Mouse (Mus musculus) forebrain, embryonic 12.5 days (tissue): ENCODE results near the gene Git2. TPM values are rescaled to one million over a fixed set of nuclear protein-coding genes. Genes with fewer than 3 reads are reported as not detected.

Source experiments
- ATAC-seq: fragments of 200-750 bp; cut with Nextera tagmentation; 2 replicates; pipeline ENCODE4 v1.8.0; 2017; ENCODE audit warnings: moderate TSS enrichment; ENCODE audit not compliant: low FRiP score
- H3K27ac ChIP-seq: fragments of 300-500 bp; sonication (generic); 2 replicates; pipeline ENCODE4 v1.5.1; 2016; ENCODE audit warnings: mild to moderate bottlenecking
- H3K27me3 ChIP-seq: fragments of 300-500 bp; sonication (generic); 2 replicates; pipeline ENCODE4 v1.6.1; 2016; ENCODE audit warnings: mild to moderate bottlenecking
- H3K36me3 ChIP-seq: fragments of 300-500 bp; sonication (generic); replicated peaks from 2 replicates; pipeline ENCODE4 v1.6.1; 2016; ENCODE audit warnings: mild to moderate bottlenecking
- H3K4me1 ChIP-seq: fragments of 300-500 bp; sonication (generic); 2 replicates; pipeline ENCODE4 v1.6.1; 2016
- H3K4me2 ChIP-seq: fragments of 300-500 bp; sonication (generic); 2 replicates; pipeline ENCODE4 v1.6.1; 2016; ENCODE audit warnings: mild to moderate bottlenecking, moderate library complexity
- H3K4me3 ChIP-seq: fragments of 300-500 bp; sonication (generic); replicated peaks from 2 replicates; pipeline ENCODE4 v1.5.1; 2016; ENCODE audit warnings: mild to moderate bottlenecking
- H3K9ac ChIP-seq: fragments of 300-500 bp; sonication (generic); 2 replicates; pipeline ENCODE4 v1.6.1; 2016; ENCODE audit warnings: mild to moderate bottlenecking
- H3K9me3 ChIP-seq: fragments of 300-500 bp; sonication (generic); 2 replicates; pipeline ENCODE4 v1.6.1; 2016
- WGBS: fragments of 180-500 bp; shearing (Covaris S2); methylation state at CpG from one replicate; pipeline ENCODE4 v1.1.7; 2016; 5-methylcytosine and 5-hydroxymethylcytosine counted together
- polyA plus RNA-seq: library from polyadenylated mRNA; unstranded; fragments of >200 nt; fragmentation: Nextera tagmentation; extraction: Ambion mirVana; gene quantifications from 2 replicates; pipeline ENCODE4 v1.2.1, GENCODE M21; 2016

The Git2 gene
- polyA plus RNA-seq, 1 experiment from 2014 or later = 43.0 TPM

DNA sequence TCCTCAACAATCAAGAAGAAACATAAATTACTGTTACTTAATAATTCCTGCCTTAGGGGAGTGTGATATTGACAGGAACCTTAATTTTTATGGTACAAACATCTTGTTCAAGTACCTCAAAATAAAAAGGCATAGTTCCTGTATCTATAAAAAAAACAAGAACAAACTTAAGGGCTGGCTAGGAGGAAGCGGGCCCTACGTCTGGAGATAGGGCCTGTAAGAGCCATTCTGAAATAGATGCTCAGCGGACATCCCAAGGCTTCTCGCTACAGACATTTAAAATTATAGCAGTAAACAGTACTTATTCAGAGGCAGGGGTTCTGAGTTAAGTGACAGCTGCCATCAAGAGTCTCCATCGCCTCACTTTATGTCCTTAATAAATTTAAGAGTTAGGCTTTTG lies 27.8 kb downstream of the Git2 start:
- Histone ChIP-seq H3K9me3 (no peaks in the 10 kb centered on the region), H3K36me3 (peaks cover 79% of the 10 kb centered on the region), H3K4me3 (no peak overlapping the region), H3K9ac (no peak overlapping the region), H3K27ac (no peak overlapping the region), H3K4me2 (no peak overlapping the region), H3K4me1 (no peaks in the 10 kb centered on the region), H3K27me3 (no peaks in the 10 kb centered on the region)
- no peak for ATAC-seq
- 96% methylated on average over 5 of the region's 5 CpGs for WGBS

DNA sequence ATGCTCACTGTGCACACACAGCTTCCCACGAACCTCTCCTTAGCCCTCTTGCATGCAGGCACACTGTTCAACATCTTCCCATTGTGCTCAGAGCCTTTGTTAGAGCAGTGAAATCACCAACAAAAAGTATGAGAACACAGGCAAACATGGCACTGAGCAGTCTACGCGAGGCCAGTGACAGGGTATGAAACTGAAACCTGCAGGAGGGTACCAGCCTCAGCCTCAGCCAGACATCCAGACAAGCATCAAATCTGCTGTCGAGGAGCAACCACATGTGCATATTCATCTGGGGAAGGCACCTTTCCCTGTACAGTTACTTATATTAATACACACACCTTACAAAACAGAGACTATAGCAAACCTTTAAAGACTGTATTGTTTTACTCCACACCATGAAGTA lies 28.4 kb downstream of the Git2 start:
- 87% methylated on average over 4 of the region's 4 CpGs for WGBS
- Histone ChIP-seq H3K4me1 (no peaks in the 10 kb centered on the region), H3K9me3 (no peaks in the 10 kb centered on the region), H3K9ac (no peak overlapping the region), H3K36me3 (peaks cover 79% of the 10 kb centered on the region), H3K27me3 (no peaks in the 10 kb centered on the region), H3K4me3 (no peak overlapping the region), H3K4me2 (no peak overlapping the region), H3K27ac (no peak overlapping the region)
- no peak for ATAC-seq

DNA sequence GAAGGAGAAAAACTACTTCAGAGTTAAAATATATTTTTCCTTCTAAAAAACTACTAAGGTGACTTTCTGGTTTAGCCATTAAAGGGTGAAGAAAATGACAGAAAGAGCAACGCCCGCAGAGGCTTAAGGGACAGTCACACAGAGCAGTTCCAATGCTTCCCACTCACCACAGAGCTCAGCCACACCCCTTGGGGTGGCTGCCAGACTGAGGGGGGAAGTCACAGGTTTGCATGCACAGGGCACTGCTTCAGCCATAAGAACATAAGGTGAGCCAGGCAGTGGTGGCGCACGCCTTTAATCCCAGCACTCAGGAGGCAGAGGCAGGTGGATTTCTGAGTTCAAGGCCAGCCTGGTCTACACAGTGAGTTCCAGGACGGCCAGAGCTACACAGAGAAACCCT lies 29.7 kb downstream of the Git2 start:
- no peaks in the 10 kb centered on the region for H3K9me3 ChIP-seq
- H3K27me3 ChIP-seq = no peaks in the 10 kb centered on the region
- peaks cover 73% of the 10 kb centered on the region for H3K36me3 ChIP-seq
- H3K4me1 ChIP-seq = no peaks in the 10 kb centered on the region
- no peak overlapping the region for H3K4me2 ChIP-seq
- WGBS = 94% methylated on average over 5 of the region's 5 CpGs
- no peak overlapping the region for H3K4me3 ChIP-seq
- no peak for ATAC-seq
- no peak overlapping the region for H3K9ac ChIP-seq
- H3K27ac ChIP-seq = no peak overlapping the region

DNA sequence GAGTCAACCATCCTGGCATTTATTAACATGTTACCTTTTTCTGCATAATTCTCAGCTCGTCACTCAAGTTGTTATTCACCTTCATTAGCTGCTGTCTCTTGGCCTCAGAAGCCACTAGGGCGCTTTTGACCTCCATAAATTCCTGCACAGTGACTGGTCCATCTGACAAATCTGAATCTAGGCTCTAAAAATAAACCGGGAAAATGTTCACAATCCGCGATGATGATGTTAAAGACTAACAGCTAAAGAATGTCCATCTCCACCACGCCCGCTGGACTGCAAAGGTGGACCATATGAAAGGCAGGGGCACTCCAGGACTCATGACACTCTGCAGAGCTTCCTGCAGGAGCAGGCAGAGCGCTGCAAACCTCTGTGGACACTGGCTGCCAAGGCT lies 31.6 kb downstream of the Git2 start:
- no peak overlapping the region for H3K27ac ChIP-seq
- no peaks in the 10 kb centered on the region for H3K27me3 ChIP-seq
- WGBS = 96% methylated on average over 8 of the region's 8 CpGs
- H3K4me1 ChIP-seq = no peaks in the 10 kb centered on the region
- no peak for ATAC-seq
- no peak overlapping the region for H3K4me3 ChIP-seq
- no peaks in the 10 kb centered on the region for H3K9me3 ChIP-seq
- no peak overlapping the region for H3K4me2 ChIP-seq
- no peak overlapping the region for H3K9ac ChIP-seq
- H3K36me3 ChIP-seq = peaks cover 71% of the 10 kb centered on the region

DNA sequence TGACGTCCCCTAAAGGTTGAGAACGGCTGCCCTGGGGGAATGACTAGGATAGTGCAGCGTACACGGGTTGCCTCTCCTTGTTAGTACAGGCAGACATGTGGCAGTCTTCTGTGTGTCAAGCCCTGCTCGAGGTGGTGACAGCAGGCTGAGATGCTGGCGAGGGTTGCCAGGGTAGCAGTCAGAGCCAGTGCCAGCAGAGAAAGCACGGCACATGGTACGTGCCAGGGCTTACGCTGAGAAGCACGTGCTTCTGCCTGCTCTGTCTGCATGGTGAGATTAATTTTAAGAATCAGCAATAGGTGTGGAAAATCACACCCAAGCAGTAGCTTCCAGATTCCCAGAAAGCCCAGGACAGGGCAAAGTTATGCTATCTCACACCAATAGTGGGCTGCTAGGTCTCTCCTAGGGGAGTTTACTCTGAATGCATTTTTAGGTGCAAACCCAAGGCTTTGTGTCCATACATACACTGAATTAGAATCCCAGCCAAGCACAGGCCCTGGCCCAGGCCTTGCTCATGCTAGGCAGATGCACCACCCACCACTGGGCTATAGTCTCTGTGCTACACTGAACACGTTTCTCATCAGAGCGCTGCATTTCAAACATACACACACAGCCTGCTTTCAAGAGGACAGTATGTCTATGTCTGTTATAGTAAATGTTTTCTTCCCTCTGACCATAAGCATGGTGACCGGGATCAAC lies 32.2 kb downstream of the Git2 start:
- Histone ChIP-seq H3K36me3 (peaks cover 73% of the 10 kb centered on the region), H3K9me3 (no peaks in the 10 kb centered on the region), H3K27me3 (no peaks in the 10 kb centered on the region), H3K4me2 (no peak overlapping the region), H3K4me3 (no peak overlapping the region), H3K27ac (no peak overlapping the region), H3K9ac (no peak overlapping the region), H3K4me1 (no peaks in the 10 kb centered on the region)
- WGBS = 94% methylated on average over 13 of the region's 13 CpGs
- no peak for ATAC-seq

DNA sequence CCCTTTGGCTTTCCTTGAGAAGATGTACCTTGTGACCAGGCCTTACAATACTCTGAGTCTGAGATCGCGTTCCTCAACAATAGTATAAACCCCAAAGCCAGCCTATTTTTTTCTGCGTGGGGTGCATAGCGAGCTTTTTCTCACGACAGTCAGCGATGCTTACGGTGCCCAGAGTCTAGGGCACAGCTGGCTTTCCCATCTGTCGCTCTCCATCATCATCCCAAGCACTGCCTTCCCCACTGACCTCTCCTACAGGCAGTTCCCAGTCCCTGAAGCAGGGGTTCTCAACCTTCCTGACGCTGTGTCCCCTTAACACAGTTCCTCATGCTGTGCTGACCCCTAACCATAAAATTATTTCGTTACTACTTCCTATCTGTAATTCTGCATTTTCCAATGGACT lies 32.7 kb downstream of the Git2 start:
- 92% methylated on average over 10 of the region's 10 CpGs for WGBS
- H3K9me3 ChIP-seq = no peaks in the 10 kb centered on the region
- H3K27me3 ChIP-seq = no peaks in the 10 kb centered on the region
- H3K4me3 ChIP-seq = no peak overlapping the region
- no peaks in the 10 kb centered on the region for H3K4me1 ChIP-seq
- H3K9ac ChIP-seq = no peak overlapping the region
- no peak overlapping the region for H3K27ac ChIP-seq
- peaks cover 73% of the 10 kb centered on the region for H3K36me3 ChIP-seq
- H3K4me2 ChIP-seq = no peak overlapping the region
- no peak for ATAC-seq

DNA sequence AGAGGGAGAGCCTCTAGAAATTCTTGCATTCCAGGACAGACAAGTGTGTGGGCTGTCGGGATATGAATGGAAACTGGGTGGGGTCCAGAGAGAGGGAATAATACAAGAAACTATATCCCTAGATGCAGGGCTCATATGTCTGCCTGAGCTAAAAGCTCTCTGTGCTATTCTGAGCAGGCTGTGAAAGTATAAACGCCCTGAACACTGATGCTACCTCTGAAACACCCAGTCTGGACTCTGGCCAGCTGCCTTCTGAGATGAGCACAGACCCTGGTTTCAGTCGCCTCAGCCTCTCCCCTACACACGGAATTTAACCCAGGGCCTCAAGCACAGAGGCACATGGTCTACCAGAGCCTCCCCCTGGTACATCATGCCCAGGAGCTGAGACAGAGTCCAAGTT lies 34.7 kb downstream of the Git2 start:
- H3K27me3 ChIP-seq = no peaks in the 10 kb centered on the region
- ATAC-seq = no peak
- no peak overlapping the region for H3K27ac ChIP-seq
- H3K9ac ChIP-seq = no peak overlapping the region
- WGBS = 72% methylated on average over 4 of the region's 4 CpGs
- H3K4me1 ChIP-seq = no peaks in the 10 kb centered on the region
- peaks cover 85% of the 10 kb centered on the region for H3K36me3 ChIP-seq
- no peaks in the 10 kb centered on the region for H3K9me3 ChIP-seq
- no peak overlapping the region for H3K4me2 ChIP-seq
- no peak overlapping the region for H3K4me3 ChIP-seq

DNA sequence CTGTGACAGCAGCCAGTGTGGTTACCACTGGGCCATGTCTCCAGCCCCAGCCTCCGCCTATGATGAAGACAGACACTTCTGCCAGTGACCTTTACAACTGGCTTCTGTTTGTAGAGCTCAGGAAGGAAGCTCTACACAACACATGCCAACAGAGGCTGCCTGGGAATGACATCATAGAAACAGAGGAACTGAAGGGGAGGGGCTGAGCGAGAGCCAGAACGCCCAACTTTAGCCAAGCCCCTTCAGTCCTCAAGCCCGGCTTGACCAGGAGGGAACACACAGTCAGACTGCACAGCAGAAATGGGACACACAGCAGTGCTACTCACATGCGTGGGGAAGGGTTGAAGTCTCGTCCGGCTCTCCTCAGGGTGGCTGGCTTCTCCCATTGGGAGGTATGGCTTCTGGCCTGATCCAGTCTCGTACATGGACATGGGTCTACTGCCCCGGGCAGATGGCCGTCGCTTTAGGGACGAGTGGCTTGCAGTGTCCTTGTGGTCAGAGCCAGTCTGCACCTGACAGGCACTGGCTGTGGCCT lies 36.5 kb downstream of the Git2 start:
- no peaks in the 10 kb centered on the region for H3K4me1 ChIP-seq
- ATAC-seq = no peak
- no peak overlapping the region for H3K9ac ChIP-seq
- whole genome bisulfite sequencing = 94% methylated on average over 12 of the region's 12 CpGs
- H3K4me2 ChIP-seq = no peak overlapping the region
- no peaks in the 10 kb centered on the region for H3K9me3 ChIP-seq
- no peaks in the 10 kb centered on the region for H3K27me3 ChIP-seq
- no peak overlapping the region for H3K27ac ChIP-seq
- peaks cover 81% of the 10 kb centered on the region for H3K36me3 ChIP-seq
- no peak overlapping the region for H3K4me3 ChIP-seq

DNA sequence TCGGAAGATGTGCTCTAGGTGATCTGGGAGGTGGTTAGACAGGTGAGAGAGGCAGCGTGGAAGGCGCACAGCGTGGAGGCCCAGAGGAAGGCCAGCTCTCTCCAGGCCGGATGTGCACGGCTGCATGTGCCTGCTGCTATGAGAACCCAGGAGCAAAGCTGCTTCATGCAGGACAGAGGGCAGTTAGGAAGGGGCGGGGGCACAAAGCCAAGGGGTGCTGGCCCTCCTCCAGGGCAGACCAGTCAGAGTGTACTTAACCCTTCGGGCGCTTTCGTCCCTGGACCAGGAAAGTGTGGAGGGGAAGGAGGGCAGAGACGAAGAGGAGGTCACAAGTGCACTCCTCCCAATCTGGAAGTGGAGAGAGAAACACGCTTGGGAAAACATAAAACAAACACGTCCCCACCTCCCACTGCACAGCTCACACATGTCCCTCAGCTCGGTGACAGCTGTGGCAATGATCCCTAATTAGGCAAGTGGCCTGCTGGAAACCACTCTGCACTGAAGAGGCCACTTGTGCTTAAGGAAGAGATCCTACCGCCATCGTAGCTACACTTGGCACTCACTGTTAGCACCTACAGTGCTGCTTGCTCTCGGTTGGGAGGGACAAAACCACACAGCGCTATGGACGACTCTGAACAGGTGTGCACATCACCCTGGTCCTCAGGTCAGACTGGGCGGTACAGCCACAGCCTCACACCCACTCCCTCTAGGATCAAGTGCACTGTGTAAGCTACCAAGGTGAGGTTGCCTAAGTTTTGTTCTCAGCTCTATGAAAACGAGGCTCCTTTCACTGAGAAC lies 38.0 kb downstream of the Git2 start:
- Histone ChIP-seq H3K36me3 (peaks cover 81% of the 10 kb centered on the region), H3K4me2 (no peak overlapping the region), H3K9me3 (no peaks in the 10 kb centered on the region), H3K27ac (no peak overlapping the region), H3K4me1 (no peaks in the 10 kb centered on the region), H3K4me3 (no peak overlapping the region), H3K27me3 (no peaks in the 10 kb centered on the region), H3K9ac (no peak overlapping the region)
- no peak for ATAC-seq
- 88% methylated on average over 21 of the region's 21 CpGs for WGBS

DNA sequence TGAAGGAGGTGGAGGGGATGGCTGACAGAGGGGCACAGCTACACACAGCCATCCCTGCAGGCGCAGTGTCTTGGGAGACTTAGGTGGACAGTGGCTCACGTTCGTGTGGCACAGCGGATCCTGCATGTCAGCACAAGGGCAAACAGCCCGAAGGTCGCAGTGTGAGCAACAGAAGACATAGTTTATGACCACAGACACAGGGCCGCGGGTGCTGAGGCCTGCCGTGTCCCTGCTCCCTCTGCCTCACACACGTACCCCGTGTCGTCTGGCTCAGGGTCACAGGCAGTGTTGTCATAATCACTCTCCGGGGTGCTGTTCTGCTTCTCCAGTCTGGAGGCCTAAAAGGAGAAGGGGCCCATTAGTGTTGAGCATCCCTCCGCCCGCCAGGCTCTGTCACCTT lies 41.7 kb downstream of the Git2 start:
- WGBS = 93% methylated on average over 15 of the region's 15 CpGs
- no peak overlapping the region for H3K4me2 ChIP-seq
- H3K27ac ChIP-seq = no peak overlapping the region
- no peaks in the 10 kb centered on the region for H3K4me1 ChIP-seq
- H3K4me3 ChIP-seq = no peak overlapping the region
- H3K27me3 ChIP-seq = no peaks in the 10 kb centered on the region
- no peaks in the 10 kb centered on the region for H3K9me3 ChIP-seq
- H3K36me3 ChIP-seq = peaks cover 94% of the 10 kb centered on the region
- ATAC-seq = no peak
- H3K9ac ChIP-seq = no peak overlapping the region

DNA sequence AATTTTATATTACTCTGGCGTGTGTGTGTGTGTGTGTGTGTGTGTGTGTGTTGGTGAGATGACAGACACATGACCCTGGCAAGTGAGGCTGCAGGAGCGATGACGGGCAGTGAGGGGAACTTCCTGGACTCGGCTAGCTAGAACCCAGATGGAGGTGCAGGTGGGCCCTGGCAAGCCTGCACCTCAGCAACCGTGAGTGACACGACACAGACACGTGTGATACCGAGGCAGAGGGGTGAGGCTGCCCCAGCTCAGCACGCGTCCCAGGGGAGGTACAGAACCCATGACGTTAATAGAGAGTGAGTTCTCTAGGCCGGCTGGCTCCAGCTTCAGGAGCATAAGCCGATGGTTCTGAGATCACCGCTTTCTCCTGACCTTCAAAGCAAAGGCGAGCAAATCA lies 43.3 kb downstream of the Git2 start:
- WGBS = 94% methylated on average over 15 of the region's 15 CpGs

DNA sequence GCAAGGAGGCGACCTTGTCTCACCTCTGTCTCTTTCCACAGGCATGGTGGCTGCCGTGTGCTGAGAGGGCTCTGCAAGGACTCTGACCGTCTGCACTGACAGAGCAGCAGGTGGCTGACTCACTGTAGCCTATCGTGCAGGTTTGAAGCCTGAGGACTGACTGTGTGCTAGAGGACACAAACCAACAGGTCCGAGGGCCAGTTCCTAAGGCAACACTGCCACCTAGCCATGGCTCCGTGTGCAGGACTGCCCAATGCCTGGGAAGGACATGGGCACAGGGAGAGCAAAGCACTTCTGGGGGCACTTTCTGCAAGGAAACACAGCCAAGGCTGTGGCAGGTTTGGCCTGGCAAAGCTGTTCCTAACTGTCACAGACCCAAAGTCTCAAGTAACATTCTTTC lies 43.8 kb downstream of the Git2 start:
- Histone ChIP-seq H3K27ac (no peak overlapping the region), H3K9ac (no peak overlapping the region), H3K4me2 (no peak overlapping the region), H3K27me3 (no peaks in the 10 kb centered on the region), H3K36me3 (peaks cover 86% of the 10 kb centered on the region), H3K9me3 (no peaks in the 10 kb centered on the region), H3K4me3 (no peak overlapping the region), H3K4me1 (no peaks in the 10 kb centered on the region)
- ATAC-seq = no peak
- 73% methylated on average over 6 of the region's 6 CpGs for WGBS

More for the DNA sequence above, 43.3 kb downstream of the Git2 start:
- Histone ChIP-seq H3K36me3 (peaks cover 91% of the 10 kb centered on the region), H3K27ac (no peak overlapping the region), H3K27me3 (no peaks in the 10 kb centered on the region), H3K4me2 (no peak overlapping the region), H3K4me1 (no peaks in the 10 kb centered on the region), H3K9ac (no peak overlapping the region), H3K4me3 (no peak overlapping the region), H3K9me3 (no peaks in the 10 kb centered on the region)
- ATAC-seq = no peak

DNA sequence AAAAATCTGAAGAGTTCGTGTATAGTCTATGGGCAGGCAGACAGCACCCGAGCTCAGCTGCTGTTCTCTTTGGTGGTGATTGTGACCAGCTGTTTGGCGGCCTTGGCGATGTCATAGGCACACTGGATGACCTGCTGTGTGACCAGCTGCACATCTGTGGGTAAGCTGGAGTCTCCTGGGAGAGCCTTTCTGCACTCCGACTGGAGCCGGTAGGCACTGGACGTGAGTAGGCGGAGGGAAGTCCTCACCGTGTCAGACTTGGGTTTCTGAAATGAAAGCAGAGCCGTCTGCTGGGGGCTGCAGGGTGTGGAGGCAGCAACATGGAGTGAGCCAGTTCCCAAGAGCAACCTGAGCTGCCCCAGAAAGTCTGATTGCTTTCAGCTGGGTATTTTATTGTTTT lies 45.2 kb downstream of the Git2 start:
- Histone ChIP-seq H3K27ac (no peak overlapping the region), H3K36me3 (peaks cover 86% of the 10 kb centered on the region), H3K4me2 (no peak overlapping the region), H3K27me3 (no peaks in the 10 kb centered on the region), H3K4me1 (no peaks in the 10 kb centered on the region), H3K4me3 (no peak overlapping the region), H3K9me3 (no peaks in the 10 kb centered on the region), H3K9ac (no peak overlapping the region)
- WGBS = 83% methylated on average over 10 of the region's 10 CpGs
- no peak for ATAC-seq
